Mouse (Mus musculus) kidney, postnatal 0 days (tissue): Measurements from ENCODE around the gene Ccdc130. TPM values are rescaled to one million over a fixed set of nuclear protein-coding genes. Genes with fewer than 3 reads are reported as not detected.

Source experiments
- ATAC-seq: fragments of 200-750 bp; cut with Nextera tagmentation; replicated peaks from 2 replicates; pipeline ENCODE4 v1.8.0; 2017; ENCODE audit warnings: low read depth, moderate number of reproducible peaks, moderate TSS enrichment, moderate library complexity; ENCODE audit not compliant: low FRiP score
- DNase-seq: peaks from one replicate; pipeline ENCODE4 v3.0.0-alpha.2; 2016; ENCODE audit warnings: low spot score
- H3K27ac ChIP-seq: fragments of 300-500 bp; sonication (generic); 2 replicates; pipeline ENCODE4 v1.5.1; 2014; ENCODE audit warnings: mild to moderate bottlenecking
- H3K27me3 ChIP-seq: fragments of 300-500 bp; sonication (generic); 2 replicates; pipeline ENCODE4 v1.6.1; 2014; ENCODE audit warnings: low read length, mixed read lengths; ENCODE audit not compliant: insufficient read depth
- H3K36me3 ChIP-seq: fragments of 300-500 bp; sonication (generic); 2 replicates; pipeline ENCODE4 v1.6.1; 2014; ENCODE audit warnings: low read length, mixed read lengths; ENCODE audit not compliant: insufficient read depth
- H3K4me1 ChIP-seq: fragments of 300-500 bp; sonication (generic); replicated peaks from 2 replicates; pipeline ENCODE4 v1.6.1; 2014; ENCODE audit warnings: antibody characterized with exemption, low read length, mixed read lengths; ENCODE audit not compliant: insufficient read depth
- H3K4me2 ChIP-seq: fragments of 300-500 bp; sonication (generic); 2 replicates; pipeline ENCODE4 v1.6.1; 2014; ENCODE audit warnings: mild to moderate bottlenecking, low read length, moderate library complexity, mixed read lengths
- H3K4me3 ChIP-seq: fragments of 300-500 bp; sonication (generic); replicated peaks from 2 replicates; pipeline ENCODE4 v1.5.1; 2014; ENCODE audit warnings: low read depth, low read length
- H3K9ac ChIP-seq: fragments of 300-500 bp; sonication (generic); 2 replicates; pipeline ENCODE4 v1.6.1; 2014; ENCODE audit warnings: low read depth, low read length
- H3K9me3 ChIP-seq: fragments of 300-500 bp; sonication (generic); replicated peaks from 2 replicates; pipeline ENCODE4 v1.6.1; 2016; ENCODE audit warnings: low read length, inconsistent platforms, mixed read lengths
- CTCF ChIP-seq: IDR thresholded peaks from 2 replicates; pipeline ENCODE4 v1.5.1; 2016; ENCODE audit warnings: antibody characterized with exemption, low read depth, mild to moderate bottlenecking, moderate library complexity
- WGBS: fragments of 180-500 bp; shearing (Covaris S2); extraction: QIAGEN DNeasy Blood & Tissue Kit; methylation state at CpG from one replicate; pipeline ENCODE4 v1.1.7; 2014; 5-methylcytosine and 5-hydroxymethylcytosine counted together
- polyA plus RNA-seq: library from polyadenylated mRNA; unstranded; fragments of >200 nt; fragmentation: Nextera tagmentation; extraction: Ambion mirVana; gene quantifications from 2 replicates; pipeline ENCODE4 v1.2.1, GENCODE M21; 2015

Gene Ccdc130
- polyA plus RNA-seq: 17.4 and 20.2 TPM in 2 replicates

DNA sequence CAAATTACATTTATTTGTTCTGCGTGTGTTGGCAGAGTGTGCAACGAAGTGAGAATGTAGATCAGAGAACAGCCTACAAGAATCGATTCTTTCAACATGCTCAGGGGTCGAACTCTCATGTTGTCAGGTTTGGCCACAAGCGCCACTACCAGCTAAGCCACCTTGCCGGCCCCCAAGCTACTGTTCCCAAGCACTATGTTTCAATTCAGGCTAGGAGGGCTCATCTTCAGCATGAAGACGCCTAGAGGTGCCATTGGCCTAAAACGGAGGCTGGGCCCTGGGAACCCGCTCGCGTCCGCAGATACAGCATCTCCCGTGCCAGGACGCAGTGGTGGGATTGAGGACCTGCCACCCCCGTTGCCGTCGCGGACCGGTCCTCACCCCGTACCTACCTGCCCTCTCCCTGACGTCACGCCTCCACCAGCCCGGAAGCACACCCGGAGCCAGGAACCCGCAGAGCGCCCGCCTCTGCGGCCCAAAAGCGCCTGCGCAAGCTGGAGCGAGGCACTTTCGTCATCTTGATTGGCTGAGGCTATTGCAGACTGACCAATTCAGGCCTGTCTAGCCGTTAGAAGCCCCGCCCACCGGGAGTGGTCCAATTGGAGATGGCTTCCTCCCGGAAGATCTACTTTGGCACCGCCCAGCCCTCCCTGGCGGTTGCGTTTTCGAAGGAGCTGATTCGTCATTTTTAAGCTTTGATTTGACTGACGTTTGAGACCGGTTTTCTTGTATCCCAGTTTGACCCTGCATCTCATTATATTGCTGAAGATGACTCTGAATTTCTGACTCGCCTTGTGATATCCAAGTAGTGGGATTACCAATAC, at the start of gene Ccdc130:
Ccdc130 (minus strand) TSS at position 431 of the 824 bp plus-strand sequence.
- Histone ChIP-seq H3K4me3 (peak within 1 kb of the TSS; percentile 87), H3K4me2 (peak within 1 kb of the TSS; percentile 79), H3K9me3 (no peaks in the 10 kb centered on the region), H3K27ac (0 out of 2 replicates have a peak within 1 kb of the TSS, but pooled peaks have one; percentile 42), H3K9ac (peak within 1 kb of the TSS; percentile 70), H3K4me1 (peaks cover 6% of the 10 kb centered on the region; the same call in 1 of the 2 replicates), H3K36me3 (peaks cover 16% of the 10 kb centered on the region; the same call in 1 of the 2 replicates), H3K27me3 (no peaks in the 10 kb centered on the region)
- no peak for TF ChIP-seq CTCF
- under 1% methylated on average over 44 of the region's 44 CpGs for WGBS
- ATAC-seq (peak; percentile 99), DNase-seq (peak; percentile 99)

DNA sequence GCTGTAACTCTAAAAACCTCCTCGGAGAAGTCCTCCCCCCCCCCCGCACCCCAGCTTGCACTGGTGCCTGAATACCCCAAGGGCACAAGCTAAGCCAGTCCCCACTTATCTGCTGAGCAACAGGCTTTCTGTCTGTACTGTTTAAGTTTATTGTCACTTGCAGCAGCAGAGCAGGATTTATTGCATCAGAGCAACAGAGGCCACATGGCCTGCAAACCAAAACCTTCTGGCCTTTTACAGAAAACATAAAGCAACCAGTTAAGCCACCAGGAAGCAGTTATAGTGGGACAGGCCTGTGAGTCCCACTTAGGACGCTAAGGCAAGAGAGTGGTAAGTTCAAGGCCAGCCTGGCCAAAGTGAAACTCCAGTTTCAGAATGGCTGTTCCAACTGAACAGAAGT, 38.2 kb upstream of the Ccdc130 start:
- Histone ChIP-seq H3K4me1 (no peaks in the 10 kb centered on the region), H3K27ac (no peak overlapping the region), H3K4me2 (no peak overlapping the region), H3K36me3 (no peaks in the 10 kb centered on the region), H3K9me3 (no peaks in the 10 kb centered on the region), H3K27me3 (no peaks in the 10 kb centered on the region), H3K4me3 (no peak overlapping the region), H3K9ac (no peak overlapping the region)
- peak; percentile 41 for DNase-seq
- TF ChIP-seq CTCF: no peak
- WGBS: 25% methylated on average over 3 of the region's 3 CpGs
- no peak for ATAC-seq

DNA sequence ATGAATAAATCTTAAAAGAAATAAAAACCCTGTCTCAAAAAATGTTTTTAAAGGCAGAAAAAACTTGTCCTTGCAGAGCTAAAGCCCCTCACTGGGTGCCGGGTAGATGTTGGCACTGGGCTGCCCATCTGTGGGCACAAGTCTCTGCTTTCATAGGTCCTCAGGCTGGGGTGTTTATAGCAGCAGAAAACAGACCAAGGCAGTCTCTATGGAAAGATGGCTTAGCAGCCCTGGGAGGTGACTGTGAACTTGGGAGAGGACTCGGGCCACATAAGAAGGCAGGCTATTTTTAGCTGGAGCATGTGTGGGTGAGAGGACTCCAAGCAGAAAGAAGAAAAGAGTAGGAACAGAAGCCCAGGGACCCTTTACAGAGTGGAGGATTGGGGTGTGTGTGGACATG, 33.8 kb upstream of the Ccdc130 start:
- WGBS: 67% methylated on average over 2 of the region's 2 CpGs
- no peaks in the 10 kb centered on the region for H3K36me3 ChIP-seq
- ATAC-seq: no peak

DNA sequence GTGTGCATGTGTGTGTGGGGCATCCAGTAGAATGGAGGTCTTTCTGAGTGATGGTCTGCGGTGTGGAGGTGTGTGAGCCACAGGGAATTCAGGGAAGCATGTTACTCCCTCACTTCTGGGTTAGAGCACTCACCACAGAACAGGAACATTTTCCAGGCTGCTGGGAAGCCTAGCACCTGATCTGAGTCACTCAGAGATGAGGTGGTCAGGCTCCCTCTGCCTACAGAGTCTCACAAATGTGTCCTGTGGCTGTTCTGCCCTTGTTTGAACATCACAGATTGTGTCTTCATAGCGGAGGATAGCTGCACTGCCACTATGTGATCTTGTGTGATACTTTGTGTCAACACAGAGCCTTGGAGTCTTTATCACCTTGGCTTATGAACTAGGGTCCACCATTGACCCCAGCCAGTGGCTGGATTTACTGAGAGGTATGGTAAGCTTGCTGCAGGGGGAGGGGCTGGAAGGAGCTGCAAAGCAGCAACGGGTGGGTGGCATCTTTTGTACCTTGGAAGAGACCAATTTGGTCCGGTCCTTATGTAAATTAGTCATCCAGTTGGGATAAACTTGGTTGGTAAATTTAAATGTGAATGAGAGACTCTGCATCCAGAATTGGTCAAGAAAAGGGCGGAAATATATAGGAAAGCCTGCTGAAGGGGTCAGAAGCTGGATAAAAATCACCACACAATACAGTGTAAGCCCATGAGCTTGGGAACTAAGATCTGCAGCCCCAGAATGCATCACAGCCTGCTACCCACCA, 27.0 kb upstream of the Ccdc130 start:
- ATAC-seq (no peak), DNase-seq (no peak)
- no peaks in the 10 kb centered on the region for H3K4me1 ChIP-seq
- H3K9me3 ChIP-seq: no peaks in the 10 kb centered on the region
- H3K27me3 ChIP-seq: no peaks in the 10 kb centered on the region
- H3K4me2 ChIP-seq: no peak overlapping the region
- no peak overlapping the region for H3K4me3 ChIP-seq
- WGBS: 73% methylated on average over 5 of the region's 5 CpGs
- TF ChIP-seq CTCF: no peak
- no peak overlapping the region for H3K27ac ChIP-seq
- H3K36me3 ChIP-seq: no peaks in the 10 kb centered on the region
- H3K9ac ChIP-seq: no peak overlapping the region

More for the DNA sequence above, 33.8 kb upstream of the Ccdc130 start:
- no peaks in the 10 kb centered on the region for H3K27me3 ChIP-seq
- no peak for DNase-seq
- H3K27ac ChIP-seq: no peak overlapping the region
- H3K4me3 ChIP-seq: no peak overlapping the region
- no peak for TF ChIP-seq CTCF
- no peak overlapping the region for H3K9ac ChIP-seq
- no peak overlapping the region for H3K4me2 ChIP-seq
- no peaks in the 10 kb centered on the region for H3K4me1 ChIP-seq
- no peaks in the 10 kb centered on the region for H3K9me3 ChIP-seq

DNA sequence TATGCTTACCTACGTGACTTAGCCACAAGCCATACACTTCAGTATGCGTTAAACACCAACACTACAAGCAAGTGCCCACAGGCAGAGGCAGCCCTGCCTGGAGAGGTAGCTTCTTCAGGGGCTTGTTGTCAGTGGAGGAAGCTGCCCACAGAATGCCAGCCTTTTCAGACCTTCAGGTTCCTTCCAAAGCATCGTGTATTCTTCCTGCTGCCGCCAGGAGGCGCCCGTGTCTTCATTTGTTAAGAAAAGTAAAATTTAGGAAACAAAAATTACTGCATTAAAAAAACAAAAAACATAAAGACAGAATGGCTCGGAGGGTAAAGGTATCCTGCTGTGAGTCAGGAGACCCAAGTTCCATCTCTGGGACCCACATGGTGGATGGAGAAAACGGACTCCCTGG, 21.5 kb upstream of the Ccdc130 start:
- DNase-seq: peak; percentile 82
- TF ChIP-seq CTCF: peak; percentile 77
- no peak for ATAC-seq

DNA sequence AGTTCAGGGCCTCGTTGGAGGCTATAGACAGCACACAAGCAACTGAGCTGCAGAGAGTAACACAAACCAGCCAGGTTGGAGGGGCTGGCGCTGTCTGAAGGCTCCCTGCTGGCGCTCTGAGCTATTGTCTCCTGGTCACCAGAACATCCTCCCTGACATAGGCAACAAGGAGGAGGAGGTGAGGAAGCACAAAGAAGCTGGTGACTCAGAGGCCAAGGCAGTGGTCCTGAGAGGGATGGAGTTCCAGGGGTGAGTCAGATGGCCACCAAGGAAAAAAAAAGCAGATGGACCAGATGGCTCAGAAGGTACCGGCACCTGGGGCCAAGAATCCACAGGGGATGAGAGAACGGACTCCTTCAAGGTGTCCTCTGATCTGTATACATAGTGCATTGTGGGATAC, 20.9 kb upstream of the Ccdc130 start:
- Histone ChIP-seq H3K36me3 (no peaks in the 10 kb centered on the region), H3K27ac (no peak overlapping the region), H3K4me2 (no peak overlapping the region), H3K9ac (no peak overlapping the region), H3K4me1 (no peaks in the 10 kb centered on the region), H3K27me3 (no peaks in the 10 kb centered on the region), H3K9me3 (no peaks in the 10 kb centered on the region), H3K4me3 (no peak overlapping the region)
- 74% methylated on average over 5 of the region's 5 CpGs for WGBS
- no peak for TF ChIP-seq CTCF
- DNase-seq (no peak), ATAC-seq (no peak)

More for the DNA sequence above, 21.5 kb upstream of the Ccdc130 start:
- Histone ChIP-seq H3K4me3 (no peak overlapping the region), H3K4me1 (no peaks in the 10 kb centered on the region), H3K27ac (no peak overlapping the region), H3K4me2 (no peak overlapping the region), H3K36me3 (no peaks in the 10 kb centered on the region), H3K9ac (no peak overlapping the region), H3K9me3 (no peaks in the 10 kb centered on the region), H3K27me3 (no peaks in the 10 kb centered on the region)
- 23% methylated on average over 8 of the region's 8 CpGs for WGBS
